Mouse (Mus musculus): Measurements from ENCODE around the gene Rgp1.

GRCm38 (mm10) chr4:43562769-43563600 is 15.5 kb upstream of the Rgp1 start:
- TF ChIP-seq CTCF (IDR thresholded peaks at IDR 0.05; ENCODE audit: borderline replicate concordance, control insufficient read depth, extremely low read depth, insufficient read depth, low read length, poor library complexity): no peak
- no peak for TF ChIP-seq POLR2A (IDR thresholded peaks at IDR 0.05; ENCODE audit: control insufficient read depth, extremely low read depth, insufficient read depth, low read length, poor library complexity)
